Mouse (Mus musculus) heart, postnatal 0 days (tissue): ENCODE measurements around the gene Mef2d.

Source experiments
- CTCF ChIP-seq: IDR thresholded peaks from 2 replicates; pipeline ENCODE4 v1.5.1; 2016; ENCODE audit warnings: antibody characterized with exemption, control low read depth, low read depth
- EP300 ChIP-seq: IDR thresholded peaks from 2 replicates; pipeline ENCODE4 v1.6.1; 2016; ENCODE audit warnings: antibody characterized with exemption, low read depth

- no peak for TF ChIP-seq CTCF
- TF ChIP-seq EP300: no peak
These were observed 56.4 kb downstream of the Mef2d start for GRCm38 (mm10) chr3:88198505-88199020.
